Mouse (Mus musculus): ENCODE results near the gene Gm21973. TPM values are rescaled to one million over a fixed set of nuclear protein-coding genes. Genes with fewer than 3 reads are reported as not detected.

Gm21973 gene
- polyA plus RNA-seq, 1 experiment from 2014 or later = not detected

GRCm38 (mm10) chr15:10338606-10339005, 13.4 kb downstream of the Gm21973 start:
- no peaks in the 10 kb centered on the region for H3K36me3 ChIP-seq (replicated peaks)
- 84% methylated on average over 3 of the region's 3 CpGs for WGBS
- no peaks in the 10 kb centered on the region for H3K27me3 ChIP-seq (replicated peaks; ENCODE audit: low read depth, poor library complexity, severe bottlenecking)
- no peak for DNase-seq (ENCODE audit: low spot score)
- no peaks in the 10 kb centered on the region for H3K9me3 ChIP-seq
- H3K27ac ChIP-seq (replicated peaks) = no peak overlapping the region
- no peaks in the 10 kb centered on the region for H3K4me1 ChIP-seq
- no peak overlapping the region for H3K4me3 ChIP-seq

- no peak for DNase-seq (ENCODE audit: low spot score)
- WGBS = 90% methylated on average over 6 of the region's 6 CpGs
These were observed 21.9 kb downstream of the Gm21973 start for GRCm38 (mm10) chr15:10347044-10347443.

GRCm38 (mm10) chr15:10358039-10358948, 33.1 kb downstream of the Gm21973 start, which contains the start of gene Agxt2:
Agxt2 (plus strand) TSS chr15:10358532.
- 79% methylated on average over 9 of the region's 9 CpGs for WGBS
- no peak for DNase-seq (ENCODE audit: low spot score)
- no peak within 1 kb of the TSS for H3K27ac ChIP-seq (replicated peaks)
- H3K4me3 ChIP-seq = no peak within 1 kb of the TSS
- H3K36me3 ChIP-seq (replicated peaks) = no peaks in the 10 kb centered on the region
- no peaks in the 10 kb centered on the region for H3K9me3 ChIP-seq
- no peaks in the 10 kb centered on the region for H3K4me1 ChIP-seq
- no peaks in the 10 kb centered on the region for H3K27me3 ChIP-seq (replicated peaks; ENCODE audit: low read depth, poor library complexity, severe bottlenecking)

More at GRCm38 (mm10) chr15:10347044-10347443, 21.9 kb downstream of the Gm21973 start:
- Histone ChIP-seq H3K27me3 (replicated peaks; ENCODE audit: low read depth, poor library complexity, severe bottlenecking) (no peaks in the 10 kb centered on the region), H3K9me3 (no peaks in the 10 kb centered on the region), H3K36me3 (replicated peaks) (no peaks in the 10 kb centered on the region), H3K4me3 (no peak overlapping the region), H3K27ac (replicated peaks) (no peak overlapping the region), H3K4me1 (no peaks in the 10 kb centered on the region)

- Histone ChIP-seq H3K36me3 (replicated peaks) (no peaks in the 10 kb centered on the region), H3K27ac (replicated peaks) (no peak overlapping the region), H3K4me3 (no peak overlapping the region), H3K27me3 (replicated peaks; ENCODE audit: low read depth, poor library complexity, severe bottlenecking) (no peaks in the 10 kb centered on the region), H3K9me3 (no peaks in the 10 kb centered on the region), H3K4me1 (no peaks in the 10 kb centered on the region)
- 88% methylated on average over 2 of the region's 2 CpGs for WGBS
- no peak for DNase-seq (ENCODE audit: low spot score)
These were observed 41.2 kb downstream of the Gm21973 start for GRCm38 (mm10) chr15:10366331-10366730.

GRCm38 (mm10) chr15:10375404-10375803, 50.2 kb downstream of the Gm21973 start:
- H3K27me3 ChIP-seq (replicated peaks; ENCODE audit: low read depth, poor library complexity, severe bottlenecking) = no peaks in the 10 kb centered on the region
- no peak for DNase-seq (ENCODE audit: low spot score)
- no peaks in the 10 kb centered on the region for H3K36me3 ChIP-seq (replicated peaks)
- no peaks in the 10 kb centered on the region for H3K4me1 ChIP-seq
- no peaks in the 10 kb centered on the region for H3K9me3 ChIP-seq
- WGBS = 78% methylated on average over 3 of the region's 3 CpGs
- H3K4me3 ChIP-seq = no peak overlapping the region
- no peak overlapping the region for H3K27ac ChIP-seq (replicated peaks)

GRCm38 (mm10) chr15:10378338-10378959, 53.3 kb downstream of the Gm21973 start:
- Histone ChIP-seq H3K36me3 (replicated peaks) (no peaks in the 10 kb centered on the region), H3K4me3 (no peak overlapping the region), H3K9me3 (no peaks in the 10 kb centered on the region), H3K4me1 (no peaks in the 10 kb centered on the region), H3K27me3 (replicated peaks; ENCODE audit: low read depth, poor library complexity, severe bottlenecking) (no peaks in the 10 kb centered on the region), H3K27ac (replicated peaks) (no peak overlapping the region)
- DNase-seq (ENCODE audit: low spot score) = no peak
- 88% methylated on average over 4 of the region's 4 CpGs for WGBS

GRCm38 (mm10) chr15:10379757-10380458, 54.7 kb downstream of the Gm21973 start:
- no peaks in the 10 kb centered on the region for H3K9me3 ChIP-seq
- no peaks in the 10 kb centered on the region for H3K27me3 ChIP-seq (replicated peaks; ENCODE audit: low read depth, poor library complexity, severe bottlenecking)
- H3K36me3 ChIP-seq (replicated peaks) = no peaks in the 10 kb centered on the region
- no peak overlapping the region for H3K27ac ChIP-seq (replicated peaks)
- H3K4me3 ChIP-seq = no peak overlapping the region
- no peaks in the 10 kb centered on the region for H3K4me1 ChIP-seq
- WGBS = 91% methylated on average over 3 of the region's 3 CpGs
- no peak for DNase-seq (ENCODE audit: low spot score)

- no peaks in the 10 kb centered on the region for H3K4me1 ChIP-seq
- WGBS = 78% methylated on average over 2 of the region's 2 CpGs
- no peak overlapping the region for H3K4me3 ChIP-seq
- no peak overlapping the region for H3K27ac ChIP-seq (replicated peaks)
- no peaks in the 10 kb centered on the region for H3K27me3 ChIP-seq (replicated peaks; ENCODE audit: low read depth, poor library complexity, severe bottlenecking)
- no peaks in the 10 kb centered on the region for H3K36me3 ChIP-seq (replicated peaks)
- DNase-seq (ENCODE audit: low spot score) = no peak
- no peaks in the 10 kb centered on the region for H3K9me3 ChIP-seq
These were observed 62.1 kb downstream of the Gm21973 start for GRCm38 (mm10) chr15:10387263-10387662.

- Histone ChIP-seq H3K36me3 (replicated peaks) (no peaks in the 10 kb centered on the region), H3K9me3 (no peaks in the 10 kb centered on the region), H3K27me3 (replicated peaks; ENCODE audit: low read depth, poor library complexity, severe bottlenecking) (no peaks in the 10 kb centered on the region), H3K4me1 (peaks cover 5% of the 10 kb centered on the region; the same call in 1 of the 2 replicates), H3K4me3 (no peak overlapping the region), H3K27ac (replicated peaks) (no peak overlapping the region)
- DNase-seq (ENCODE audit: low spot score) = no peak
- WGBS = 64% methylated on average over 2 of the region's 2 CpGs
These were observed 74.6 kb downstream of the Gm21973 start for GRCm38 (mm10) chr15:10399795-10400194.

GRCm38 (mm10) chr15:10400415-10400814, 75.2 kb downstream of the Gm21973 start:
- no peak overlapping the region for H3K27ac ChIP-seq (replicated peaks)
- no peak overlapping the region for H3K4me3 ChIP-seq
- no peaks in the 10 kb centered on the region for H3K9me3 ChIP-seq
- no peaks in the 10 kb centered on the region for H3K27me3 ChIP-seq (replicated peaks; ENCODE audit: low read depth, poor library complexity, severe bottlenecking)
- peaks cover 5% of the 10 kb centered on the region; the same call in 1 of the 2 replicates for H3K4me1 ChIP-seq
- H3K36me3 ChIP-seq (replicated peaks) = no peaks in the 10 kb centered on the region
- no peak for DNase-seq (ENCODE audit: low spot score)
- WGBS = 66% methylated on average over 3 of the region's 3 CpGs

- no peak overlapping the region for H3K27ac ChIP-seq (replicated peaks)
- no peaks in the 10 kb centered on the region for H3K36me3 ChIP-seq (replicated peaks)
- H3K4me3 ChIP-seq = no peak overlapping the region
- DNase-seq (ENCODE audit: low spot score) = no peak
- no peaks in the 10 kb centered on the region for H3K27me3 ChIP-seq (replicated peaks; ENCODE audit: low read depth, poor library complexity, severe bottlenecking)
- H3K9me3 ChIP-seq = no peaks in the 10 kb centered on the region
- WGBS = 88% methylated on average over 3 of the region's 3 CpGs
- H3K4me1 ChIP-seq = no peaks in the 10 kb centered on the region
These were observed 84.7 kb downstream of the Gm21973 start for GRCm38 (mm10) chr15:10409842-10410241.

- 88% methylated on average over 2 of the region's 2 CpGs for WGBS
- no peaks in the 10 kb centered on the region for H3K36me3 ChIP-seq (replicated peaks)
- no peaks in the 10 kb centered on the region for H3K9me3 ChIP-seq
- no peak overlapping the region for H3K4me3 ChIP-seq
- no peak for DNase-seq (ENCODE audit: low spot score)
- H3K4me1 ChIP-seq = no peaks in the 10 kb centered on the region
- no peak overlapping the region for H3K27ac ChIP-seq (replicated peaks)
- H3K27me3 ChIP-seq (replicated peaks; ENCODE audit: low read depth, poor library complexity, severe bottlenecking) = no peaks in the 10 kb centered on the region
These were observed 85.7 kb downstream of the Gm21973 start for GRCm38 (mm10) chr15:10410881-10411280.
